Mouse (Mus musculus): Measurements from ENCODE around the gene Mios.

DNA sequence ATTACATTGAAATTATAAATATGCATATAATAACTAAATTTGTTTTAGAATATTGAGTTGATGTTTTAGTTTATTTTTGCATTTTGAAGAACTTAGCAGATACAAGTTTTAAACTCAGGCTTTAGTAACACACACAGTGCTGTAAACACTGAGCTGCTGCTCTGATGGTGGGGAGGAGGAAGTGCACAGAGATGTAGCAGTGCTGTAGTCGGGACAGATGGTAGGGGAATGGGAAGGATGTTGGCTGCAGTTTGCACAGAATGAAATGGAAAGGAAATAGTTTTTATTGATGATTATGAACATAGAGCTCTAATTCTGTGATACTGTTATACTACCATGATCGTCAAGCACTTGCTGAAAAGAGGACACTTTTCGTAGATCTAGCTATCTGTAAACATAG is 18.0 kb downstream of the Mios start:
- no peak for TF ChIP-seq CTCF (IDR thresholded peaks at IDR 0.05; ENCODE audit: low read depth, low read length)
- TF ChIP-seq TAL1 (conservative IDR thresholded peaks at IDR 0.05; ENCODE audit: low read depth, low read length): no peak
- TF ChIP-seq GATA1 (IDR thresholded peaks at IDR 0.05; ENCODE audit: borderline replicate concordance, low read length): no peak
- no peak for TF ChIP-seq POLR2AphosphoS5 (IDR thresholded peaks at IDR 0.05; ENCODE audit: insufficient replicate concordance, low read depth, low read length)
